In genomic region chr2:14048381-14048780, GRCm38 (mm10) we compare ENCODE assay signal across 8 mouse cellular contexts. TPM values are rescaled to one million over a fixed set of nuclear protein-coding genes. Genes with fewer than 3 reads are reported as not detected.
DNase-seq lines count a peak whose midpoint lies in the region; ATAC-seq lines count a peak whose summit lies in the region.

No protein-coding gene starts in this region.

- peak; percentile 91 for ATAC-seq in megakaryocyte, adult 5-6 weeks (ENCODE audit: poor library complexity, severe bottlenecking)

- DNase-seq in urinary bladder, postnatal 25 days (ENCODE audit: low spot score), result peak; percentile 49
- no peak for DNase-seq in urinary bladder, adult 2 months (ENCODE audit: low spot score)
- peak; percentile 82 to 84 for DNase-seq in cerebellum, postnatal 14 days
- peak; percentile 58 to 59 for DNase-seq in frontal cortex, postnatal 25 days (ENCODE audit: low spot score in 2 of 2)
- peak; percentile 75 for DNase-seq in induced T-regulatory cell, adult 2 months (ENCODE audit: low read depth)
- peak; percentile 63 for DNase-seq in left cerebral cortex, adult 11 months (ENCODE audit: low spot score)
- DNase-seq in right cerebral cortex, postnatal 10 days (ENCODE audit: low spot score in 2 of 2), result peak; percentile 73 to 79

RNA-seq across cellular contexts. Expression of gene Hacd1, which starts 7.6 kb away (rescaled TPM):
- polyA plus RNA-seq in urinary bladder, adult 2 months (2012; rRNA removed), result 137 and 148 TPM in 2 replicates
- 16.1 and 19.9 TPM in 2 replicates for total RNA-seq in megakaryocyte, adult 5-6 weeks (2015)
- 24.2 and 32.9 TPM in 2 replicates for total RNA-seq in megakaryocyte, adult 5-6 weeks (2017)

RNA-seq across cellular contexts. Expression of gene Stam, which starts 25.5 kb away (rescaled TPM):
- 33.1 and 33.5 TPM in 2 replicates for polyA plus RNA-seq in urinary bladder, adult 2 months (2012; rRNA removed)
- 23.8 and 30.0 TPM in 2 replicates for total RNA-seq in megakaryocyte, adult 5-6 weeks (2015)
- total RNA-seq in megakaryocyte, adult 5-6 weeks (2017), result 20.4 and 26.6 TPM in 2 replicates
